Comparison of ENCODE assay signal across 15 mouse cellular contexts in genomic region chr17:86187777-86188176, GRCm38 (mm10). TPM values are rescaled to one million over a fixed set of nuclear protein-coding genes. Genes with fewer than 3 reads are reported as not detected.
DNase-seq lines count a peak whose midpoint lies in the region; ATAC-seq lines count a peak whose summit lies in the region.
"Had no signal": no experiment of that assay in that cellular context is flagged by ENCODE, and none has a peak within 500 bp of the region (broad histone marks: within the 10 kb centered on the region; RNA-seq: fewer than 3 reads in every experiment).

No protein-coding gene starts in this region.

- no peak for ATAC-seq in erythroid progenitor cell, adult 5-6 weeks (replicated peaks; ENCODE audit: low FRiP score, poor library complexity, severe bottlenecking)

- H3K4me3 ChIP-seq in megakaryocyte, embryonic 14.5 days (replicated peaks), result peak overlapping the region; percentile 91
- H3K4me3 ChIP-seq: hindbrain, embryonic 12.5 days; midbrain, embryonic 12.5 days; neural tube, embryonic 12.5 days had no signal

- no peaks in the 10 kb centered on the region for H3K27me3 ChIP-seq in megakaryocyte, embryonic 14.5 days (replicated peaks)
- H3K27me3 ChIP-seq: hindbrain, embryonic 12.5 days; midbrain, embryonic 12.5 days; neural tube, embryonic 12.5 days had no signal

- H3K9me3 ChIP-seq in megakaryocyte, embryonic 14.5 days, result no peaks in the 10 kb centered on the region
- H3K9me3 ChIP-seq: hindbrain, embryonic 12.5 days; midbrain, embryonic 12.5 days; neural tube, embryonic 12.5 days had no signal

- peaks cover 92% of the 10 kb centered on the region for H3K4me1 ChIP-seq in megakaryocyte, embryonic 14.5 days

- peaks cover 14% of the 10 kb centered on the region for H3K36me3 ChIP-seq in megakaryocyte, embryonic 14.5 days (replicated peaks; ENCODE audit: low read length)
- H3K36me3 ChIP-seq: hindbrain, embryonic 12.5 days; midbrain, embryonic 12.5 days; neural tube, embryonic 12.5 days had no signal

- DNase-seq in 3T3-L1 (ENCODE audit: low read depth, low spot score), result peak; percentile 82
- peak; percentile 57 for DNase-seq in CD4-positive, CD25-positive, alpha-beta regulatory T cell, adult 2 months (ENCODE audit: low read depth, low spot score)
- DNase-seq in c-Kit-positive CD71-positive TER-119-positive erythroid progenitor cells, embryonic 14.5 days (ENCODE audit: low spot score), result peak; percentile 10
- no peak for DNase-seq in lung, postnatal 14 days
- DNase-seq in layer of hippocampus, adult 9-11 months, result no peak
- DNase-seq in embryo, embryonic 10.5 days (ENCODE audit: low spot score), result no peak
- DNase-seq: adrenal gland, postnatal 14 days; heart, adult 18-20 months; kidney, adult 9 months; lung, adult 2 months had no signal

RNA-seq across cellular contexts. Expression of gene Prkce, which starts 20.2 kb away (rescaled TPM):
- 3.4 and 7.3 TPM in 2 replicates for polyA plus RNA-seq in megakaryocyte, embryonic 14.5 days (2012; ENCODE audit: insufficient read depth, low replicate concordance)
- 2.9 and 4.0 TPM in 2 replicates for total RNA-seq in erythroid progenitor cell, adult 5-6 weeks (2015; ENCODE audit: low replicate concordance)
- 0.30 and 4.1 TPM in 2 replicates for total RNA-seq in erythroid progenitor cell, adult 5-6 weeks (2017; ENCODE audit: low replicate concordance)

RNA-seq across cellular contexts. Expression of gene Srbd1, which starts 42.8 kb away (rescaled TPM):
- polyA plus RNA-seq in megakaryocyte, embryonic 14.5 days (2012; ENCODE audit: insufficient read depth, low replicate concordance), result 5.7 and 6.6 TPM in 2 replicates
- total RNA-seq in erythroid progenitor cell, adult 5-6 weeks (2015; ENCODE audit: low replicate concordance), result 39.8 and 50.8 TPM in 2 replicates
- total RNA-seq in erythroid progenitor cell, adult 5-6 weeks (2017; ENCODE audit: low replicate concordance), result 67.0 and 82.8 TPM in 2 replicates

Comparison
In these comparisons a context has a peak if more than half of its experiments do, and no peak if none do; other contexts are left out.
1. DNase-seq: peak in 3T3-L1 (single experiment), CD4-positive, CD25-positive, alpha-beta regulatory T cell, adult 2 months (single experiment) and c-Kit-positive CD71-positive TER-119-positive erythroid progenitor cells, embryonic 14.5 days (single experiment); none in lung, postnatal 14 days (single experiment), layer of hippocampus, adult 9-11 months (single experiment) and embryo, embryonic 10.5 days (single experiment).